Mouse (Mus musculus): ENCODE measurements around the gene Fbxl5. TPM values are rescaled to one million over a fixed set of nuclear protein-coding genes. Genes with fewer than 3 reads are reported as not detected.

The Fbxl5 gene
- polyA plus RNA-seq, 1 experiment from 2014 or later: 36.5 TPM

DNA sequence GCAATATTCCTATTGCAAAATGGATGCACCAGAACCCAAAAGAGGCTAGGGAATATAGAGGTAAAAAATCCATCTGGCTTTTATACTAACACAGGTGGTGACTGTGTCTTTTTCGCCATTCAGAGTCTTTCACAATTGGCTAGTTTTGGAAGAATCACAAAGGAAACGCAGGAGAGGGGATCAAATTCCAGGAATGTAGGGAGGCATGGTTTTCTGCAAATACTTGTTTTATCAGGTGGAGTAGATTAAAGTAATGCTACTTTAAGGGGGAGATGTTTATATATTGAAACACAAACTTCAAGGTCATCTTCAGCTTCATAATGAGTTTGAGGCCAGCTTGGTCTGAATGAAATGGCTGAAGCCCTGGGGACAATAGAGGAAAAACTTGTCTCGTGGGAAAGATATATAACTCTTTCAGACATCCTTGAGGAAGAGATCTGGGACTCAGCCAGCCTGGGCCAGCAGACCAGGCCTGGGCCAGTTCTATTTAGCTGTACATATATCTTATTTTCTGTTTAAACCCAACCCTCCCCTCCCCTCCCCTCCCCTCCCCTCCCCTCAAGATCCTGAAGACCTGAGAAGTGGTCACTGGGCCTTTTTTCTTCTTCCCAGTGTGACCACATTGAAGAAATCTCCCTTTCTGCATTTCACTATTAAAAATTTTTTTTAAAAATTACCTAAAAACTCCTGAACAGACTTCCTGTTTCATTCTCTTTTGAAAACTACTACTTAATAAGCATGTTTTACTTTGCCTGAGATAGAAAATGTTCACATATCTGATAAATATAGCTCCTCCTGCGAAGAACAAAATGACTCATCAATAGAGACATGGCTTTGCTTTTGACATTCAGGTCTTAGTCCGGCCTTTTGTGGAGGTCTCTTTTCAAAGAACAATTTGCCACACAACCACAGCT, 99.6 kb downstream of the Fbxl5 start:
- 70% methylated on average over 5 of the region's 5 CpGs for WGBS
- no peaks in the 10 kb centered on the region for H3K9me3 ChIP-seq (ENCODE audit: control insufficient read depth, low read length)
- no peaks in the 10 kb centered on the region for H3K4me1 ChIP-seq (replicated peaks; ENCODE audit: control insufficient read depth, insufficient read depth, low read length)
- ATAC-seq (replicated peaks; ENCODE audit: low FRiP score): no peak
- H3K27ac ChIP-seq (ENCODE audit: low read depth, low read length): no peak overlapping the region
- no peak overlapping the region for H3K9ac ChIP-seq (ENCODE audit: low read depth, low read length)
- H3K4me3 ChIP-seq (ENCODE audit: low read depth, low read length): no peak overlapping the region
- no peak overlapping the region for H3K4me2 ChIP-seq
- H3K36me3 ChIP-seq (ENCODE audit: control insufficient read depth, insufficient read depth, low read length): peaks cover 3% of the 10 kb centered on the region; the same call in 1 of the 2 replicates
- no peaks in the 10 kb centered on the region for H3K27me3 ChIP-seq (replicated peaks; ENCODE audit: control insufficient read depth, insufficient read depth, low read length)
- no peak for DNase-seq (ENCODE audit: low spot score)

DNA sequence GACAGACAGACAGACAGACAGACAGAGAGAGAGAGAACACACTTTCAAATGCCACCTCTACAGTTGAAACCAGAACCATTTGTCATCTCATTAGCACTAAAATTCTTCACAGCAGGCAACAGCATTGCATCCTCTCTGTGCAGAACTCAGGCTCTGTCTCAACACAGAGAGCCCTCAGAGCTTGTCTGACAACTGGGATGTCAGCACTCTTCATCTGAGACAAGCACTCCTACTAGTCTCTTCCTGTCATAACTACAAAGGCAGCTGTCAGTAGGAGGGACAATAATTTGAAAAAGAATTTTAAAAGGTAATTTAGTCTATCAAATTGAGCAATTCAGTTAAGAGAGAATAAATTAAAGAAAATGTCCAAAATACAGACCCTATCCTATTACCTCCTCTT, 122.2 kb downstream of the Fbxl5 start:
- Histone ChIP-seq H3K4me2 (no peak overlapping the region), H3K4me1 (replicated peaks; ENCODE audit: control insufficient read depth, insufficient read depth, low read length) (no peaks in the 10 kb centered on the region), H3K9me3 (ENCODE audit: control insufficient read depth, low read length) (no peaks in the 10 kb centered on the region), H3K9ac (ENCODE audit: low read depth, low read length) (no peak overlapping the region), H3K27ac (ENCODE audit: low read depth, low read length) (no peak overlapping the region), H3K4me3 (ENCODE audit: low read depth, low read length) (no peak overlapping the region), H3K36me3 (ENCODE audit: control insufficient read depth, insufficient read depth, low read length) (0 out of 2 replicates have a peak, but pooled peaks cover 2% of the 10 kb centered on the region), H3K27me3 (replicated peaks; ENCODE audit: control insufficient read depth, insufficient read depth, low read length) (no peaks in the 10 kb centered on the region)
- no peak for ATAC-seq (replicated peaks; ENCODE audit: low FRiP score)
- DNase-seq (ENCODE audit: low spot score): no peak

DNA sequence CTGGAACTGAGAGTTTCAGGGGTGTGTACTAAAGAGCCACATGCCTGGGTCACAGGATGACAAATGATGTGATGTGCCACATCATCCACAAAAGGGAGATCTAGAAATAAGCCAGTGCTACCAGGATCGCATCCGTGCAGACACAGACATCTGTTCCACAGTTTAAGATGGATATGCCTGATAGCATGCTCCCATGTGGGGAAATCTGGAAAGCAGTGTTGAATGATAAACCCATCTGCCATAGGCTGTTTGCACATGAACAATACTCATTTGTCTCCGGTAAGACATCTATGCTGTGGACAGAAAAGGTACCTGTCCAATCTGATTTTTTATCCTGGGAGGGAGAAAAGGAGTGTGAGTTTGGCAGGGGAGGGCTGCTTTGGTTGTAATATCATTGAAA, 124.3 kb downstream of the Fbxl5 start:
- H3K9me3 ChIP-seq (ENCODE audit: control insufficient read depth, low read length): no peaks in the 10 kb centered on the region
- no peak overlapping the region for H3K4me2 ChIP-seq
- H3K4me1 ChIP-seq (replicated peaks; ENCODE audit: control insufficient read depth, insufficient read depth, low read length): no peaks in the 10 kb centered on the region
- H3K9ac ChIP-seq (ENCODE audit: low read depth, low read length): no peak overlapping the region
- no peaks in the 10 kb centered on the region for H3K27me3 ChIP-seq (replicated peaks; ENCODE audit: control insufficient read depth, insufficient read depth, low read length)
- ATAC-seq (replicated peaks; ENCODE audit: low FRiP score) (no peak), DNase-seq (ENCODE audit: low spot score) (no peak)
- 82% methylated on average over 3 of the region's 3 CpGs for WGBS
- no peak overlapping the region for H3K4me3 ChIP-seq (ENCODE audit: low read depth, low read length)
- H3K36me3 ChIP-seq (ENCODE audit: control insufficient read depth, insufficient read depth, low read length): peaks cover 2% of the 10 kb centered on the region; the same call in 1 of the 2 replicates
- H3K27ac ChIP-seq (ENCODE audit: low read depth, low read length): no peak overlapping the region

Other genes starting within 250 kb of the Fbxl5 start
- 3.2 and 4.2 TPM in 2 replicates for gene Cc2d2a, start 159.3 kb downstream of the Fbxl5 start, polyA plus RNA-seq (2014; fragmentation: Nextera tagmentation; extraction: Ambion mirVana)
- 0.36 TPM in 1 of 2 replicates, not detected in the other for gene Bst1, start 2.8 kb downstream of the Fbxl5 start, polyA plus RNA-seq (2014; fragmentation: Nextera tagmentation; extraction: Ambion mirVana)
- gene Cd38, start 46.9 kb upstream of the Fbxl5 start, polyA plus RNA-seq (2014; fragmentation: Nextera tagmentation; extraction: Ambion mirVana): 22.0 and 25.0 TPM in 2 replicates
- gene Gm7879, start 91.5 kb upstream of the Fbxl5 start, polyA plus RNA-seq (2014; fragmentation: Nextera tagmentation; extraction: Ambion mirVana): not detected in 2 replicates
- not detected in 2 replicates for gene Fgfbp1, start 160.1 kb upstream of the Fbxl5 start, polyA plus RNA-seq (2014; fragmentation: Nextera tagmentation; extraction: Ambion mirVana)

Measured in liver, embryonic 11.5 days (tissue).